Mouse (Mus musculus): ENCODE results near the gene Adamtsl1.
A peak's percentile ranks its signal among the peaks of the same experiment; 100 is the strongest.

The Adamtsl1 gene

GRCm38 (mm10) chr4:85677621-85678020 lies 163.6 kb downstream of the Adamtsl1 start:
- DNase-seq, result no peak

- no peak for DNase-seq
These were observed 172.2 kb downstream of the Adamtsl1 start for GRCm38 (mm10) chr4:85686160-85686559.

- no peak for DNase-seq
These were observed 181.3 kb downstream of the Adamtsl1 start for GRCm38 (mm10) chr4:85695237-85695636.

GRCm38 (mm10) chr4:85707352-85708057 lies 193.5 kb downstream of the Adamtsl1 start:
- no peak for DNase-seq

GRCm38 (mm10) chr4:85709636-85710035 lies 195.7 kb downstream of the Adamtsl1 start:
- no peak for DNase-seq

GRCm38 (mm10) chr4:85724999-85725398 lies 211.0 kb downstream of the Adamtsl1 start:
- no peak for DNase-seq

- DNase-seq, result no peak
These were observed 213.8 kb downstream of the Adamtsl1 start for GRCm38 (mm10) chr4:85727731-85728130.

- no peak for DNase-seq
These were observed 214.4 kb downstream of the Adamtsl1 start for GRCm38 (mm10) chr4:85728416-85728815.

- no peak for DNase-seq
These were observed 226.5 kb downstream of the Adamtsl1 start for GRCm38 (mm10) chr4:85740478-85740877.

GRCm38 (mm10) chr4:85741825-85742391 lies 227.9 kb downstream of the Adamtsl1 start:
- DNase-seq, result no peak

- no peak for DNase-seq
These were observed 229.5 kb downstream of the Adamtsl1 start for GRCm38 (mm10) chr4:85743427-85743826.

- no peak for DNase-seq
These were observed 248.7 kb downstream of the Adamtsl1 start for GRCm38 (mm10) chr4:85762684-85763083.

- no peak for DNase-seq
These were observed 249.4 kb downstream of the Adamtsl1 start for GRCm38 (mm10) chr4:85763161-85764014.

GRCm38 (mm10) chr4:85764015-85764450 lies 250.1 kb downstream of the Adamtsl1 start:
- no peak for DNase-seq

- no peak for DNase-seq
These were observed 250.5 kb downstream of the Adamtsl1 start for GRCm38 (mm10) chr4:85764476-85764875.

GRCm38 (mm10) chr4:85767666-85768065 lies 253.7 kb downstream of the Adamtsl1 start:
- DNase-seq, result no peak

- peak; percentile 61 for DNase-seq
These were observed 254.1 kb downstream of the Adamtsl1 start for GRCm38 (mm10) chr4:85768107-85768506.

- no peak for DNase-seq
These were observed 268.5 kb downstream of the Adamtsl1 start for GRCm38 (mm10) chr4:85782511-85782910.

- no peak for DNase-seq
These were observed 269.9 kb downstream of the Adamtsl1 start for GRCm38 (mm10) chr4:85783768-85784379.

GRCm38 (mm10) chr4:85784428-85784827 lies 270.5 kb downstream of the Adamtsl1 start:
- DNase-seq, result no peak

GRCm38 (mm10) chr4:85790226-85790625 lies 276.3 kb downstream of the Adamtsl1 start:
- no peak for DNase-seq

- DNase-seq, result peak; percentile 57
These were observed 287.8 kb downstream of the Adamtsl1 start for GRCm38 (mm10) chr4:85801805-85802204.

GRCm38 (mm10) chr4:85814418-85814817 lies 300.4 kb downstream of the Adamtsl1 start:
- no peak for DNase-seq

Data from kidney, adult 11 months (tissue).